Mouse (Mus musculus): ENCODE measurements around the gene Cnga4.

GRCm38 (mm10) chr7:105396126-105396525, 8.2 kb upstream of the Cnga4 start:
- TF ChIP-seq GATA1 (IDR thresholded peaks at IDR 0.05; ENCODE audit: low read length) (no peak), TAL1 (IDR thresholded peaks at IDR 0.05; ENCODE audit: low read length) (no peak)

Data from erythroblast, embryonic 14.5 days (primary cell).